Mouse (Mus musculus) myocyte (in vitro differentiated cells): ENCODE data around the gene Olig2.

Experiments
- CEBPB ChIP-seq: IDR thresholded peaks from 2 replicates; pipeline ENCODE4 v1.6.1; 2011; ENCODE audit warnings: mild to moderate bottlenecking, moderate library complexity; ENCODE audit not compliant: poor library complexity, insufficient read depth, severe bottlenecking
- E2F4 ChIP-seq: IDR thresholded peaks from one replicate; pipeline ENCODE4 v1.6.1; 2011; ENCODE audit warnings: mild to moderate bottlenecking, control low read depth, moderate library complexity; ENCODE audit not compliant: insufficient read depth
- MAX ChIP-seq: IDR thresholded peaks from one replicate; pipeline ENCODE4 v1.6.1; 2011; ENCODE audit warnings: low read depth, mild to moderate bottlenecking, control low read depth
- MYOG ChIP-seq, 3 experiments: IDR thresholded peaks; one replicate each; pipeline ENCODE4 v1.6.1; 2011; ENCODE audit warnings: control low read depth in 2 of 3, low read depth in 2 of 3, mild to moderate bottlenecking in 2 of 3; ENCODE audit not compliant: insufficient read length in 2 of 3, control insufficient read depth in 1 of 3, insufficient read depth in 1 of 3
- POLR2A ChIP-seq: IDR thresholded peaks from one replicate; pipeline ENCODE4 v1.6.1; 2011; ENCODE audit warnings: low read depth, mild to moderate bottlenecking, control low read depth, moderate library complexity; ENCODE audit not compliant: insufficient read length
- POLR2AphosphoS2 ChIP-seq: IDR thresholded peaks from one replicate; pipeline ENCODE4 v1.6.1; 2011; ENCODE audit warnings: low read depth, control low read depth; ENCODE audit not compliant: insufficient read length
- SRF ChIP-seq: IDR thresholded peaks from one replicate; pipeline ENCODE4 v1.6.1; 2011; ENCODE audit warnings: low read depth; ENCODE audit not compliant: control insufficient read depth, insufficient read length
- TCF12 ChIP-seq: IDR thresholded peaks from one replicate; pipeline ENCODE4 v1.6.1; 2011; ENCODE audit warnings: mild to moderate bottlenecking, control low read depth; ENCODE audit not compliant: poor library complexity, insufficient read depth, severe bottlenecking
- TCF3 ChIP-seq: IDR thresholded peaks from one replicate; pipeline ENCODE4 v1.6.1; 2011; ENCODE audit warnings: low read depth, control low read depth; ENCODE audit not compliant: insufficient read length
- USF1 ChIP-seq: IDR thresholded peaks from one replicate; pipeline ENCODE4 v1.6.1; 2011; ENCODE audit warnings: low read depth, mild to moderate bottlenecking, control low read depth, moderate library complexity

GRCm38 (mm10) chr16:91222643-91223271 lies 2.5 kb upstream of the Olig2 start:
- no peak for TF ChIP-seq POLR2A
- no peak for TF ChIP-seq CEBPB
- no peak for TF ChIP-seq POLR2AphosphoS2
- TF ChIP-seq E2F4: no peak
- TF ChIP-seq USF1: no peak
- no peak for TF ChIP-seq TCF3
- TF ChIP-seq SRF: no peak
- no peak for TF ChIP-seq MAX
- no peak for TF ChIP-seq TCF12
- no peak for TF ChIP-seq MYOG (IDR thresholded peaks at IDR 0.05; ENCODE audit: control insufficient read depth in 1 of 3, insufficient read depth in 1 of 3, insufficient read length in 2 of 3, low read depth in 2 of 3)
